Mouse (Mus musculus) intestine, embryonic 16.5 days (tissue): ENCODE data around the gene Jade2. TPM values are rescaled to one million over a fixed set of nuclear protein-coding genes. Genes with fewer than 3 reads are reported as not detected.
"Not testable (repeated sequence)": the region's sequence is repeated elsewhere in the genome, so short reads cannot be mapped to it uniquely, and the experiment has no call there.

Source experiments
- ATAC-seq: fragments of 200-750 bp; cut with Nextera tagmentation; 2 replicates; pipeline ENCODE4 v1.8.0; 2017; ENCODE audit warnings: moderate TSS enrichment, moderate library complexity
- H3K27ac ChIP-seq: fragments of 300-500 bp; sonication (generic); 2 replicates; pipeline ENCODE4 v1.5.1; 2014; ENCODE audit warnings: mild to moderate bottlenecking, low read length
- H3K27me3 ChIP-seq: fragments of 300-500 bp; sonication (generic); replicated peaks from 2 replicates; pipeline ENCODE4 v1.6.1; 2014; ENCODE audit warnings: low read length, control low read depth, mixed read lengths; ENCODE audit not compliant: control insufficient read depth, insufficient read depth
- H3K36me3 ChIP-seq: fragments of 300-500 bp; sonication (generic); 2 replicates; pipeline ENCODE4 v1.6.1; 2014; ENCODE audit warnings: low read length, control low read depth; ENCODE audit not compliant: control insufficient read depth, insufficient read depth
- H3K4me1 ChIP-seq: fragments of 300-500 bp; sonication (generic); 2 replicates; pipeline ENCODE4 v1.6.1; 2014; ENCODE audit warnings: low read length, control low read depth, mixed read lengths; ENCODE audit not compliant: control insufficient read depth, insufficient read depth
- H3K4me2 ChIP-seq: fragments of 300-500 bp; sonication (generic); 2 replicates; pipeline ENCODE4 v1.6.1; 2014; ENCODE audit warnings: low read depth, low read length, control low read depth
- H3K4me3 ChIP-seq: fragments of 300-500 bp; sonication (generic); 2 replicates; pipeline ENCODE4 v1.5.1; 2014; ENCODE audit warnings: mild to moderate bottlenecking, low read length
- H3K9ac ChIP-seq: fragments of 300-500 bp; sonication (generic); 2 replicates; pipeline ENCODE4 v1.6.1; 2014; ENCODE audit warnings: low read depth, low read length
- H3K9me3 ChIP-seq: fragments of 300-500 bp; sonication (generic); 2 replicates; pipeline ENCODE4 v1.6.1; 2016; ENCODE audit warnings: low read length, control low read depth; ENCODE audit not compliant: control insufficient read depth
- WGBS: fragments of 180-500 bp; shearing (Covaris S2); extraction: QIAGEN DNeasy Blood & Tissue Kit; methylation state at CpG from one replicate; pipeline ENCODE4 v1.1.7; 2014; 5-methylcytosine and 5-hydroxymethylcytosine counted together
- polyA plus RNA-seq: library from polyadenylated mRNA; unstranded; fragments of >200 nt; fragmentation: Nextera tagmentation; extraction: Ambion mirVana; gene quantifications from 2 replicates; pipeline ENCODE4 v1.2.1, GENCODE M21; 2015

Gene Jade2
- polyA plus RNA-seq, 1 experiment from 2014 or later = 1.3 TPM

DNA sequence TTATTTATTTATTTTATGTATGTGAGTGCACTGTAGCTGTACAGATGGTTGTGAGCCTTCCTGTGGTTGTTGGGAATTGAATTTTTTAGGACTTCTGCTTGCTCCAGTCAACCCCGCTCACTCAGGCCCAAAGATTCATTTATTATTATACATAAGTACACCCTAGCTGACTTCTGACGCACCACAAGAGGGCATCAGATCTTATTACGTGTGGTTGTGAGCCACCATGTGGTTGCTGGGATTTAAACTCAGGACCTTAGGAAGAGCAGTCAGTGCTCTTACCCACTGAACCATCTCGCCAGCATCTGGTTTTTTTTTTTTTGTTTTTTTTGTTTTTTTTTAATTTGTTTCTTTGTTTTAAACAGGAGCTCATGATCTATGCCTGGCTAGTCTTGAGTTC lies 67.7 kb downstream of the Jade2 start:
- H3K4me1 ChIP-seq, H3K9me3 ChIP-seq: not testable (repeated sequence)
- H3K27ac ChIP-seq = peak overlapping the region; percentile 71; the same call in 1 of the 2 replicates

GRCm38 (mm10) chr11:51785926-51786325 lies 71.5 kb downstream of the Jade2 start:
- 87% methylated on average over 6 of the region's 6 CpGs for WGBS
- H3K9me3 ChIP-seq = no peaks in the 10 kb centered on the region
- H3K27me3 ChIP-seq = no peaks in the 10 kb centered on the region
- peaks cover 9% of the 10 kb centered on the region for H3K36me3 ChIP-seq
- no peak overlapping the region for H3K4me2 ChIP-seq
- no peak overlapping the region for H3K9ac ChIP-seq
- no peak overlapping the region for H3K4me3 ChIP-seq
- peaks cover 4% of the 10 kb centered on the region; the same call in 1 of the 2 replicates for H3K4me1 ChIP-seq
- ATAC-seq = no peak
- no peak overlapping the region for H3K27ac ChIP-seq

More for the DNA sequence above, 67.7 kb downstream of the Jade2 start:
- peaks cover 19% of the 10 kb centered on the region for H3K36me3 ChIP-seq
- H3K9ac ChIP-seq, H3K27me3 ChIP-seq, H3K4me3 ChIP-seq, ATAC-seq, H3K4me2 ChIP-seq: not testable (repeated sequence)
- whole genome bisulfite sequencing = 86% methylated on average over 4 of the region's 4 CpGs

- ATAC-seq = no peak
Measured at GRCm38 (mm10) chr11:51782721-51783120, 74.7 kb downstream of the Jade2 start.

DNA sequence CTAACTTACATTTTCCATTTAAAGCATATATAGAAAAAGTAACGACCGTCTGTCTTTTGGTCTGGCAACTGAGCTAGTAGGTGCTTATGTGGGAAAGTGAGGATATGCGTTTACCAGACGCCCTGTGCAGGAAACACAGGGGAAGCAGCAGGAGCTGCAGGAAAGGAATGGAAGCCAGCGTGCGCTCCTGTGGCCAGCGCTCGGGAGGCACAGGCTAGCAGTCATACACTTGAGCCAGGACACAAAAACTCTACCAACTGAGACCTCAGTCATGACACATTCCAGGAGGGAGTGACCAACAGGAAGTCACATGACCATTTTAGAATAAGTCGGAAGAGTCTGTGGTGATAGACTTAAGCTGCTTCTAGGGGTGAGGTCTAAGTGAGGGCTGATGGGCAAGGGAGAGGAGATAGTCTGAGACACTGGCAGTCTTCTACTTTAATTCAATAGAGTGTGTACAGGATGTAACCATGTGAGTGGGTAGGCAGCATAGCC lies 76.6 kb downstream of the Jade2 start:
- Histone ChIP-seq H3K27ac (no peak overlapping the region), H3K36me3 (peaks cover 10% of the 10 kb centered on the region), H3K27me3 (no peaks in the 10 kb centered on the region), H3K4me2 (no peak overlapping the region), H3K4me3 (no peak overlapping the region), H3K9me3 (no peaks in the 10 kb centered on the region), H3K9ac (no peak overlapping the region), H3K4me1 (no peaks in the 10 kb centered on the region)
- WGBS = 86% methylated on average over 9 of the region's 9 CpGs
- no peak for ATAC-seq

More at GRCm38 (mm10) chr11:51782721-51783120, 74.7 kb downstream of the Jade2 start:
- Histone ChIP-seq H3K4me3 (no peak overlapping the region), H3K4me1 (no peaks in the 10 kb centered on the region), H3K9ac (no peak overlapping the region), H3K27ac (no peak overlapping the region), H3K4me2 (no peak overlapping the region), H3K9me3 (no peaks in the 10 kb centered on the region), H3K27me3 (no peaks in the 10 kb centered on the region), H3K36me3 (peaks cover 14% of the 10 kb centered on the region)
- 86% methylated on average over 6 of the region's 6 CpGs for WGBS

DNA sequence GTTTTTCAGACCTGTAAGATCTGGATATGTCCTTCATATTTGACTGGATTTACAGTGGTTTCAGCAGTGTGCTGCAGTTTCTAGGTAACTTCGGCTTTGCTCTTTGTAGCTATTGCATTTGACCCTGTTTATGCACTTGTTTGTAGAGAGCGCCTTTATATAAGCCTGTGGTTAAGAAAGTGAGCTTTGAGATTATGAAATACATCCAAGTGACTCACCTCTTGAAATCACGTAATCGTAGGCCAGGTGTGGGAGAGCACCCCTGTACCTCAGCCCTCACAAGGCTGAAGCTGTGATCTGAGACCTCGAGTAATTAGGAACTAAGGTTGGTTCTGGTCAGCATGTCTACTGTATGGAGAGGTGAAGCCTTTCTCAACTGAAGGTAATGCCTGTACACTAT lies 80.0 kb downstream of the Jade2 start:
- H3K9me3 ChIP-seq = no peaks in the 10 kb centered on the region
- no peaks in the 10 kb centered on the region for H3K4me1 ChIP-seq
- WGBS = 89% methylated on average over 5 of the region's 5 CpGs
- no peak overlapping the region for H3K4me2 ChIP-seq
- no peak overlapping the region for H3K27ac ChIP-seq
- ATAC-seq = no peak
- H3K4me3 ChIP-seq = no peak overlapping the region
- H3K9ac ChIP-seq = no peak overlapping the region
- no peaks in the 10 kb centered on the region for H3K27me3 ChIP-seq
- H3K36me3 ChIP-seq = 0 out of 2 replicates have a peak, but pooled peaks cover 5% of the 10 kb centered on the region

DNA sequence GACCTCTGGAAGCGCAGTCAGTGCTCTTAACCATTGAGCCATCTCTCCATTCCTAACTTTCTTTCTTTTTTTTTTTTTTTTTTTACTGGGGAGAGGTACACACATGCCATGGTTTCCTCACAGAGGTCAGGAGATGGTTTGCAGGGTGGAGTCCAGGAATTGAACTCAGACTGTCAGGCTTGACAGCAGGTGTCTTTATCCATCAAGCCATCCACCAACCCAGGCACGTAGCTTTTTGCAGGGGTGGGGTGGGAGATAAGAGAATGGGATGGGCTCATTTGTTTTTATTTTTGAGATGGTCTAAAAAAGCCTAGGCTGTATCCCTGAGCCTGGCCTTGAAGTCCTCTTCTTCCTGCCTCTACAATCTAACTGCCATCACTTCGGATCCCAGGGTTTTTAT lies 81.9 kb downstream of the Jade2 start:
- Histone ChIP-seq H3K27ac (no peak overlapping the region), H3K4me2 (no peak overlapping the region), H3K36me3 (0 out of 2 replicates have a peak, but pooled peaks cover 4% of the 10 kb centered on the region), H3K4me1 (no peaks in the 10 kb centered on the region), H3K4me3 (no peak overlapping the region), H3K27me3 (no peaks in the 10 kb centered on the region), H3K9ac (no peak overlapping the region), H3K9me3 (no peaks in the 10 kb centered on the region)
- ATAC-seq = no peak
- 89% methylated on average over 3 of the region's 3 CpGs for WGBS

GRCm38 (mm10) chr11:51768296-51768695 lies 89.2 kb downstream of the Jade2 start:
- no peaks in the 10 kb centered on the region for H3K36me3 ChIP-seq
- peak overlapping the region; percentile 36 for H3K4me2 ChIP-seq
- no peaks in the 10 kb centered on the region for H3K9me3 ChIP-seq
- WGBS = 49% methylated on average over 5 of the region's 5 CpGs
- H3K9ac ChIP-seq = peak overlapping the region; percentile 43
- peak overlapping the region; percentile 89 for H3K27ac ChIP-seq
- H3K27me3 ChIP-seq = no peaks in the 10 kb centered on the region
- peaks cover 7% of the 10 kb centered on the region; the same call in 1 of the 2 replicates for H3K4me1 ChIP-seq
- ATAC-seq = peak; percentile 85
- no peak overlapping the region for H3K4me3 ChIP-seq

DNA sequence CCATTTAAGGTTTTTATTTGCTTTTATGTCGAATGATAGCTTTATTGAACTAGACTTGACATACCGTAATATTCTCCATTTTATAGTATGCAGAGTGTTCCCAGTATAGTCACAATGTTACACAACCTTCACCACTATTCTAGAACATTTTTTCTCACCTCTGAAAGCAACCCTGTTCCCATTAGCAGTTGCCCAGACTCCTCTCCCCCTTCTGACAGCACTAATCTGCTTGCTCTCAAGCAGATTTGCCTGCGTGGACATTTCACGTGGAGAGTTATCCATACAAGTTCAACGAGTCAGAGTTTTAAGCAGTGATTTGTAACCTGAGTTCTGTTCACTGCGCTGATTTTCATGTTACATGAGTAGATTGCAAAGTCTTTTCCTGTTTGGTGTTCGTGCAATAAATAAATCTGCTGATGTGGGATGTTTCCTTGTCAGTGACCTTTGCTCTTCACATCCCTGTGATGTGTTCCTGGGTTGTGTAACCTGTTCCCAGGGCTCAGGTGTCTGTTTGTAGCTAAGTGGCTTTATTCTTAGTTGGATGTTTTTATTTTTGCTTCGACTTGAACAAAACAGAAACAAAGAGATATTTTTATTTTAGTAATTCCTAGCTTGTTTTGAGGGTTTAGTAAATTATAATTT lies 89.8 kb downstream of the Jade2 start:
- 43% methylated on average over 8 of the region's 8 CpGs for WGBS
- Histone ChIP-seq H3K4me1 (peaks cover 9% of the 10 kb centered on the region; the same call in 1 of the 2 replicates), H3K27ac (peak overlapping the region; percentile 89), H3K27me3 (no peaks in the 10 kb centered on the region), H3K4me3 (no peak overlapping the region), H3K36me3 (no peaks in the 10 kb centered on the region), H3K9ac (0 out of 2 replicates have a peak overlapping the region, but pooled peaks have one; percentile 15), H3K9me3 (no peaks in the 10 kb centered on the region), H3K4me2 (peak overlapping the region; percentile 24; the same call in 1 of the 2 replicates)
- ATAC-seq = peak; percentile 85

DNA sequence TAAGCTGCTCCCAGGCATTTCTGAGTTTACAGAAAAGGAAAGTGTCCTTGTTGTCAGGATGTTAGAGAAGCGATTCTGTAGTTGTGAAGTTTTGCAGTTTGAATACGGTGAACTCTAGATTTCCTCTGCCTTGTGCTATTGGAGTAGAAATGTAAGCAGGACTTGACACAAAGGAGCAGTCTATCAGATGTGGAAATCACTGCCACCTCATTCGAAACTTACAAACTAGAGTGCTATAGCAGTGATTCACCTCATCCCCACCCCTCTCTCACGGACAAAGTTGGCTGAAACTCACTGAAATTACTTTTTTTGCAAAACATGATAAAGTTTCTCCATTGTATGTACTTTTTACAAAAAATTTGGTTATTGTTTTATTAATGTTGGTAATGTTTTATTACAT lies 92.6 kb downstream of the Jade2 start:
- peaks cover 9% of the 10 kb centered on the region; the same call in 1 of the 2 replicates for H3K4me1 ChIP-seq
- H3K27ac ChIP-seq = peak overlapping the region; percentile 16; the same call in 1 of the 2 replicates
- 73% methylated on average over 4 of the region's 4 CpGs for WGBS
- peak overlapping the region; percentile 73 for H3K4me2 ChIP-seq
- H3K9ac ChIP-seq = peak overlapping the region; percentile 39
- H3K4me3 ChIP-seq = peak overlapping the region; percentile 98
- no peaks in the 10 kb centered on the region for H3K36me3 ChIP-seq
- ATAC-seq = no peak
- H3K9me3 ChIP-seq = no peaks in the 10 kb centered on the region
- no peaks in the 10 kb centered on the region for H3K27me3 ChIP-seq
